Mouse (Mus musculus) midbrain, embryonic 16.5 days (tissue): ENCODE data around the gene Oosp2. TPM values are rescaled to one million over a fixed set of nuclear protein-coding genes. Genes with fewer than 3 reads are reported as not detected.
A peak's percentile ranks its signal among the peaks of the same experiment; 100 is the strongest.

Source experiments
- ATAC-seq: fragments of 200-750 bp; cut with Nextera tagmentation; 2 replicates; pipeline ENCODE4 v1.8.0; 2017; ENCODE audit warnings: moderate TSS enrichment
- H3K27ac ChIP-seq: fragments of 300-500 bp; sonication (generic); 2 replicates; pipeline ENCODE4 v1.5.1; 2014; ENCODE audit warnings: mild to moderate bottlenecking, low read length, mixed read lengths
- H3K27me3 ChIP-seq: fragments of 300-500 bp; sonication (generic); 2 replicates; pipeline ENCODE4 v1.6.1; 2014; ENCODE audit warnings: low read depth, low read length, mixed read lengths; ENCODE audit not compliant: control insufficient read depth, insufficient read depth
- H3K36me3 ChIP-seq: fragments of 300-500 bp; sonication (generic); 2 replicates; pipeline ENCODE4 v1.6.1; 2014; ENCODE audit warnings: mild to moderate bottlenecking, low read length, moderate library complexity, mixed read lengths; ENCODE audit not compliant: control insufficient read depth, insufficient read depth
- H3K4me1 ChIP-seq: fragments of 300-500 bp; sonication (generic); 2 replicates; pipeline ENCODE4 v1.6.1; 2014; ENCODE audit warnings: mild to moderate bottlenecking, low read length, mixed read lengths; ENCODE audit not compliant: control insufficient read depth, insufficient read depth
- H3K4me2 ChIP-seq: fragments of 300-500 bp; sonication (generic); 2 replicates; pipeline ENCODE4 v1.6.1; 2014; ENCODE audit warnings: mild to moderate bottlenecking, low read length, mixed read lengths
- H3K4me3 ChIP-seq: fragments of 300-500 bp; sonication (generic); 2 replicates; pipeline ENCODE4 v1.5.1; 2014; ENCODE audit warnings: low read depth, mild to moderate bottlenecking, low read length, moderate library complexity, mixed read lengths
- H3K9ac ChIP-seq: fragments of 300-500 bp; sonication (generic); 2 replicates; pipeline ENCODE4 v1.6.1; 2014; ENCODE audit warnings: low read depth, low read length, mixed read lengths
- H3K9me3 ChIP-seq: fragments of 300-500 bp; sonication (generic); replicated peaks from 2 replicates; pipeline ENCODE4 v1.6.1; 2014; ENCODE audit warnings: mild to moderate bottlenecking, low read length, mixed read lengths; ENCODE audit not compliant: control insufficient read depth, poor library complexity, severe bottlenecking
- WGBS: fragments of 180-500 bp; shearing (Covaris S2); extraction: QIAGEN DNeasy Blood & Tissue Kit; methylation state at CpG from one replicate; pipeline ENCODE4 v1.1.7; 2014; 5-methylcytosine and 5-hydroxymethylcytosine counted together
- polyA plus RNA-seq: library from polyadenylated mRNA; unstranded; fragments of >200 nt; fragmentation: Nextera tagmentation; extraction: Ambion mirVana; gene quantifications from 2 replicates; pipeline ENCODE4 v1.2.1, GENCODE M21; 2015

The Oosp2 gene
- not detected in 2 replicates for polyA plus RNA-seq

- Histone ChIP-seq H3K4me3 (no peak within 1 kb of the TSS), H3K9me3 (no peaks in the 10 kb centered on the region), H3K36me3 (no peaks in the 10 kb centered on the region), H3K27me3 (no peaks in the 10 kb centered on the region), H3K4me1 (no peaks in the 10 kb centered on the region), H3K4me2 (no peak within 1 kb of the TSS), H3K27ac (no peak within 1 kb of the TSS), H3K9ac (no peak within 1 kb of the TSS)
- whole genome bisulfite sequencing = 92% methylated on average over 5 of the region's 5 CpGs
- ATAC-seq = no peak
These were observed at the start of gene Oosp2 for GRCm38 (mm10) chr19:11660459-11660858. Gene Oosp2 (minus strand): TSS chr19:11660559.

- no peak overlapping the region for H3K9ac ChIP-seq
- no peaks in the 10 kb centered on the region for H3K4me1 ChIP-seq
- no peak overlapping the region for H3K4me2 ChIP-seq
- H3K27me3 ChIP-seq = no peaks in the 10 kb centered on the region
- H3K27ac ChIP-seq = no peak overlapping the region
- no peak for ATAC-seq
- WGBS = 98% methylated on average over 6 of the region's 6 CpGs
- H3K4me3 ChIP-seq = no peak overlapping the region
- no peaks in the 10 kb centered on the region for H3K36me3 ChIP-seq
- H3K9me3 ChIP-seq = no peaks in the 10 kb centered on the region
These were observed 38.0 kb upstream of the Oosp2 start for GRCm38 (mm10) chr19:11698342-11698741.

DNA sequence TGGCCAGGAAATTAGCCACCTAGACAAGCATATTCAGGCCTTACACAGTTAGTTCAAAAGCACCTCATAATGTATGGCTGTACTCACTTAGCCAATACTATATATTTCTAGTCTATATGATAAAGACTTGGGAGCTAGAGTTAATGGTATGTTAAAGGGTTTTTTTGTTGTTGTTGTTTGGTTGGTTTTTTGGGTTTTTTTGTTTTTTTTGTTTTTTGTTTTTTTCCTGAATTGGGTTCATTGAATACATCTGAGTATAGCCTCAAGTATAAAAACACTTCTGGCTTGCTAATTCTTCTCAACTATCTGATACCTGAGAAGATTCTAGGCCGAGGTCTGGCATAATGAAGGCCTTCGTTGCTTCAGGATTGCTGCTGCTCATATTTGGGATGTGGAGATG is 36.4 kb upstream of the Oosp2 start, which contains the start of gene Oosp3:
Oosp3 (plus strand) TSS at position 301 of the 400 bp plus-strand sequence.
- H3K27ac ChIP-seq = no peak within 1 kb of the TSS
- H3K9ac ChIP-seq = no peak within 1 kb of the TSS
- 94% methylated on average over 2 of the region's 2 CpGs for WGBS
- no peaks in the 10 kb centered on the region for H3K36me3 ChIP-seq
- H3K4me3 ChIP-seq = no peak within 1 kb of the TSS
- H3K4me1 ChIP-seq = no peaks in the 10 kb centered on the region
- ATAC-seq = no peak
- H3K27me3 ChIP-seq = no peaks in the 10 kb centered on the region
- H3K9me3 ChIP-seq = no peaks in the 10 kb centered on the region
- H3K4me2 ChIP-seq = no peak within 1 kb of the TSS

GRCm38 (mm10) chr19:11691454-11691853 is 31.1 kb upstream of the Oosp2 start:
- ATAC-seq = no peak

DNA sequence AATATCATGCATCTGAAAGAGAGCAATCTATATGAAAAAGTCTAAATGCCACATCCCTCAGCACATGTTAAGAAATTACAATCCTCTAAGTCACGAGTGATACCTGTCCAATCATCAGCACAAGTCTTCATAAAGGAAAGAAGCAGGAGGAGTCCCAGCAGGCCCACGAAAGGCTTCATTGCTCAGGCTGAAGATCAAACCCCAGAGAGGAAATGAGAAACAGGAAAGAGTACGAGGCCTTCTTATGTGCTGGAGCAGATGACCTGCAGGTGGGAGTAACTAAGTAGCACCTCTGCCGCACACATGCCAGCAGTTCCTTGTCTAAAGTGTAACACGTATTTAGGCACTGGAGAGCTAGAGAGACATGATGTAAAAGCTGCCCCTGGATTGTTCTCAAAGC is 30.5 kb upstream of the Oosp2 start, which contains the start of gene Oosp1:
Oosp1 (minus strand) TSS at position 312 of the 400 bp plus-strand sequence.
- H3K27ac ChIP-seq = no peak within 1 kb of the TSS
- H3K9ac ChIP-seq = no peak within 1 kb of the TSS
- H3K4me1 ChIP-seq = no peaks in the 10 kb centered on the region
- no peak within 1 kb of the TSS for H3K4me3 ChIP-seq
- no peaks in the 10 kb centered on the region for H3K9me3 ChIP-seq
- H3K27me3 ChIP-seq = no peaks in the 10 kb centered on the region
- H3K4me2 ChIP-seq = no peak within 1 kb of the TSS
- no peak for ATAC-seq
- 69% methylated on average over 5 of the region's 5 CpGs for WGBS
- no peaks in the 10 kb centered on the region for H3K36me3 ChIP-seq

More at GRCm38 (mm10) chr19:11691454-11691853, 31.1 kb upstream of the Oosp2 start:
- Histone ChIP-seq H3K27me3 (no peaks in the 10 kb centered on the region), H3K4me1 (no peaks in the 10 kb centered on the region), H3K4me2 (no peak overlapping the region), H3K36me3 (no peaks in the 10 kb centered on the region), H3K27ac (no peak overlapping the region), H3K9me3 (no peaks in the 10 kb centered on the region), H3K9ac (no peak overlapping the region), H3K4me3 (no peak overlapping the region)
- 52% methylated on average over 1 of the region's 1 CpGs for WGBS

GRCm38 (mm10) chr19:11661562-11661961 is 1.2 kb upstream of the Oosp2 start:
- no peaks in the 10 kb centered on the region for H3K9me3 ChIP-seq
- no peak overlapping the region for H3K9ac ChIP-seq
- H3K27me3 ChIP-seq = no peaks in the 10 kb centered on the region
- H3K36me3 ChIP-seq = no peaks in the 10 kb centered on the region
- H3K4me1 ChIP-seq = no peaks in the 10 kb centered on the region
- no peak overlapping the region for H3K27ac ChIP-seq
- H3K4me3 ChIP-seq = no peak overlapping the region
- ATAC-seq = no peak
- no peak overlapping the region for H3K4me2 ChIP-seq

- Histone ChIP-seq H3K9ac (no peak overlapping the region), H3K27me3 (no peaks in the 10 kb centered on the region), H3K27ac (no peak overlapping the region), H3K4me2 (no peak overlapping the region), H3K4me3 (no peak overlapping the region), H3K36me3 (no peaks in the 10 kb centered on the region), H3K9me3 (no peaks in the 10 kb centered on the region), H3K4me1 (no peaks in the 10 kb centered on the region)
- ATAC-seq = no peak
- WGBS = 71% methylated on average over 2 of the region's 2 CpGs
These were observed 1.2 kb downstream of the Oosp2 start for GRCm38 (mm10) chr19:11659142-11659541.

- peak; percentile 71; the same call in 1 of the 2 replicates for ATAC-seq
- Histone ChIP-seq H3K27me3 (no peaks in the 10 kb centered on the region), H3K4me1 (no peaks in the 10 kb centered on the region), H3K9ac (no peak overlapping the region), H3K36me3 (no peaks in the 10 kb centered on the region), H3K27ac (no peak overlapping the region), H3K4me3 (no peak overlapping the region), H3K4me2 (no peak overlapping the region), H3K9me3 (no peaks in the 10 kb centered on the region)
- WGBS = 77% methylated on average over 4 of the region's 4 CpGs
These were observed 10.8 kb downstream of the Oosp2 start for GRCm38 (mm10) chr19:11649564-11649963.

DNA sequence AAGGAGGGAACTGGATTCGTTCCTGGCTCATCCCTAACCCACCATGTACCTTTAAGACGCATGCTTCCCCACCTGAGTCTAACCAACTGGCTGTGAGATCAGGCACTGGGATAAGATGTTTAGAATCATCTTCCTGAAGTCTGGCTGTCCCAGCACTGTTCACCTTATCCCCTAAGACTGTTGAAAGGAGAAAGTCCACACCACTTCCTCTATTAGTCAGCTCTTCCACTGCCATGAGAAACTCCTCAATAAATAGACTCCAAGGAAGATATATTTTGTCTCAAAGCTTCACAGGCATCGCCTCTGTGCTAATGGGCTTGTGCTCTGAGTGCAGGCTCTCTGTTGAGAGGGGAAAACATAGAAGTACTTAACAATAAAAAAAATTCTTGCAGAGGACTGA is 14.2 kb downstream of the Oosp2 start:
- Histone ChIP-seq H3K9ac (no peak overlapping the region), H3K4me2 (no peak overlapping the region), H3K36me3 (no peaks in the 10 kb centered on the region), H3K9me3 (no peaks in the 10 kb centered on the region), H3K4me3 (no peak overlapping the region), H3K27ac (no peak overlapping the region), H3K4me1 (no peaks in the 10 kb centered on the region), H3K27me3 (no peaks in the 10 kb centered on the region)
- WGBS = 83% methylated on average over 3 of the region's 3 CpGs
- ATAC-seq = no peak
